Mouse (Mus musculus) heart, adult 2 months (tissue): ENCODE measurements at regions not wholly inside any gene's neighbourhood (a gene's known extent, or its start where the extent isn't known, plus 50 kb on each side); places are given as distances from the start of the nearest gene placed in this dataset.

Experiments
- CTCF ChIP-seq: fragments of 200-600 bp; IDR thresholded peaks from 2 replicates; pipeline ENCODE4 v1.8.1; 2022; ENCODE audit warnings: antibody characterized with exemption, mild to moderate bottlenecking, moderate library complexity
- POLR2A ChIP-seq: fragments of 200-500 bp; IDR thresholded peaks from 2 replicates; pipeline ENCODE4 v1.6.1; 2011; ENCODE audit warnings: mild to moderate bottlenecking, low read depth, low read length, control low read depth; ENCODE audit not compliant: insufficient read depth

DNA sequence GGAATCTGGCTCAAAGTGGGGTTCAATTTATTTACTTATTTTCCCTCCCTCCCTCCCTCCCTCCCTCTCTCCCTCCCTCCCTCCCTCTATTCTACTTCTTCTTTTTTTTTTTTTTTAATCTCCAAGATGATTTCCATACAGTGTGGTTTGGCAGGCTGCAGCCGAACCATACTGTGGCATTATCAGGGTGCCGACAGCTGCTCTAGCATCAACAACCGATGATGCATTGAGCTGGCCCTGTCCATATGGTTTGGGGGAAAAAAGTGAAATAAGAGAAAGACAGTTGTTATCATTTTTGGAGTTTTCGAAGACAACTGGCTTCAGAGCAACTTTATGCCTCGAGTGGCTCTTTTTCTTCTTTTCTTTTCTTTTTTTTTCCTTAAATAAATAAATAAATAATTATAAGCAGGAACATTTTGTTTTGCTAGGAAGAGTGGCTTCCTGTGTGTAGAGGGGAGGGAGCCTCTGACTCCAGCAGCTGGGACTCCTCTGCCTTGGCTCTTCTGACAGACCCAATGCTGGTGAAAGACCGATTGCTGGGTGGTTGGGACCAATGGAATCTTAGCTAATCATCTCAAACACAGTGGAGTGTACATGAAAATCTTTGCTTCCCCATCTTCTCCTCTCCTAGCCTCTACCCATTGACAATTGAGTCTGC is 190.1 kb upstream of the Maf start:
- TF ChIP-seq POLR2A = no peak
- TF ChIP-seq CTCF = no peak
